Mouse (Mus musculus): ENCODE measurements around the gene Gp1ba.

GRCm38 (mm10) chr11:70615516-70616093 is 23.3 kb upstream of the Gp1ba start, which contains the start of gene 4930544D05Rik:
- no peak for TF ChIP-seq POLR2A (IDR thresholded peaks at IDR 0.05; ENCODE audit: low read depth, low read length)
- no peak for TF ChIP-seq CTCF (conservative IDR thresholded peaks at IDR 0.05; ENCODE audit: insufficient read depth, insufficient read length, low read depth, low read length)
